Mouse (Mus musculus) MEL (cell line): ENCODE results near the gene Map3k20. TPM values are rescaled to one million over a fixed set of nuclear protein-coding genes. Genes with fewer than 3 reads are reported as not detected.

ENCODE experiments used
- DNase-seq: peaks from one replicate; pipeline ENCODE4 v3.0.0; 2011; ENCODE audit warnings: low read depth, low spot score
- H3K27ac ChIP-seq: 2 replicates; pipeline ENCODE4 v1.5.1; 2012; ENCODE audit warnings: low read depth, mild to moderate bottlenecking, control low read depth, low read length, moderate library complexity; ENCODE audit not compliant: control insufficient read depth
- H3K27me3 ChIP-seq, 2 experiments: fragments of 150-350 bp in 1 of 2; sonication (generic) in 1 of 2; 2 replicates each; pipeline ENCODE4 v1.6.1; 2012; ENCODE audit warnings: low read length in 2 of 2, mild to moderate bottlenecking in 2 of 2, improper control_type of control experiment in 1 of 2, moderate library complexity in 1 of 2; ENCODE audit not compliant: insufficient read depth in 2 of 2, control insufficient read depth in 1 of 2
- H3K36me3 ChIP-seq, 2 experiments: 2 replicates each; pipeline ENCODE4 v1.6.1; 2012 to 2014; ENCODE audit warnings: low read length in 2 of 2, improper control_type of control experiment in 1 of 2, inconsistent platforms in 1 of 2, mild to moderate bottlenecking in 1 of 2; ENCODE audit not compliant: insufficient read depth in 2 of 2, control insufficient read depth in 1 of 2
- H3K4me1 ChIP-seq, 2 experiments: fragments of 150-350 bp in 1 of 2; sonication (generic) in 1 of 2; 2 replicates each; pipeline ENCODE4 v1.6.1; 2012; ENCODE audit warnings: low read length in 2 of 2, improper control_type of control experiment in 1 of 2, mild to moderate bottlenecking in 1 of 2; ENCODE audit not compliant: insufficient read depth in 2 of 2, control insufficient read depth in 1 of 2
- H3K4me3 ChIP-seq, 2 experiments: fragments of 150-350 bp in 1 of 2; sonication (generic) in 1 of 2; 2 replicates each; pipeline ENCODE4 v1.5.1; 2012; ENCODE audit warnings: low read depth in 2 of 2, low read length in 2 of 2, mild to moderate bottlenecking in 2 of 2, moderate library complexity in 2 of 2, control low read depth in 1 of 2, improper control_type of control experiment in 1 of 2; ENCODE audit not compliant: control insufficient read depth in 1 of 2, insufficient read depth in 1 of 2
- H3K79me2 ChIP-seq: 2 replicates; pipeline ENCODE4 v1.6.1; 2012; ENCODE audit warnings: mild to moderate bottlenecking, low read length, moderate library complexity; ENCODE audit not compliant: control insufficient read depth, poor library complexity, insufficient read depth
- H3K9ac ChIP-seq: 2 replicates; pipeline ENCODE4 v1.6.1; 2012; ENCODE audit warnings: low read depth, mild to moderate bottlenecking, control low read depth, low read length, moderate library complexity; ENCODE audit not compliant: control insufficient read depth, poor library complexity, severe bottlenecking
- H3K9me3 ChIP-seq: fragments of 150-350 bp; sonication (generic); replicated peaks from 2 replicates; pipeline ENCODE4 v1.6.1; 2012; ENCODE audit warnings: mild to moderate bottlenecking, low read length, improper control_type of control experiment, moderate library complexity; ENCODE audit not compliant: insufficient read depth
- BHLHE40 ChIP-seq: IDR thresholded peaks from 2 replicates; pipeline ENCODE4 v1.6.1; 2012; ENCODE audit warnings: low read depth, mild to moderate bottlenecking, inconsistent platforms, low read length, improper control_type of control experiment, borderline replicate concordance
- CHD1 ChIP-seq: IDR thresholded peaks from 2 replicates; pipeline ENCODE4 v1.6.1; 2012; ENCODE audit warnings: low read depth, mild to moderate bottlenecking, inconsistent platforms, low read length, improper control_type of control experiment
- CHD2 ChIP-seq: IDR thresholded peaks from 2 replicates; pipeline ENCODE4 v1.6.1; 2011; ENCODE audit warnings: low read length, improper control_type of control experiment
- CTCF ChIP-seq, 3 experiments: IDR thresholded peaks in 2 of 3; conservative IDR thresholded peaks in 1 of 3; 2 replicates each; pipeline ENCODE4 v1.5.1; 2011 to 2012; ENCODE audit warnings: low read length in 3 of 3, low read depth in 2 of 3, mild to moderate bottlenecking in 2 of 3, improper control_type of control experiment in 1 of 3, inconsistent platforms in 1 of 3, mixed read lengths in 1 of 3, moderate library complexity in 1 of 3; ENCODE audit not compliant: control insufficient read depth in 1 of 3, insufficient read depth in 1 of 3, poor library complexity in 1 of 3, severe bottlenecking in 1 of 3
- E2F4 ChIP-seq: IDR thresholded peaks from 2 replicates; pipeline ENCODE4 v1.6.1; 2011; ENCODE audit warnings: low read depth, low read length, improper control_type of control experiment, borderline replicate concordance
- ETS1 ChIP-seq: IDR thresholded peaks from 2 replicates; pipeline ENCODE4 v1.6.1; 2012; ENCODE audit warnings: low read depth, mild to moderate bottlenecking, inconsistent platforms, low read length, improper control_type of control experiment, moderate library complexity
- HCFC1 ChIP-seq: IDR thresholded peaks from 2 replicates; pipeline ENCODE4 v1.6.1; 2012; ENCODE audit warnings: low read depth, mild to moderate bottlenecking, inconsistent platforms, low read length, improper control_type of control experiment, moderate library complexity
- JUND ChIP-seq: IDR thresholded peaks from 2 replicates; pipeline ENCODE4 v1.6.1; 2011; ENCODE audit warnings: low read depth, mild to moderate bottlenecking, improper control_type of control experiment, low read length
- KAT2A ChIP-seq: conservative IDR thresholded peaks from 2 replicates; pipeline ENCODE4 v1.6.1; 2012; ENCODE audit warnings: low read depth, low read length, improper control_type of control experiment, inconsistent platforms
- MAFK ChIP-seq: IDR thresholded peaks from 2 replicates; pipeline ENCODE4 v1.6.1; 2011; ENCODE audit warnings: low read depth, mild to moderate bottlenecking, low read length, improper control_type of control experiment, borderline replicate concordance
- MEF2A ChIP-seq: IDR thresholded peaks from 2 replicates; pipeline ENCODE4 v1.6.1; 2014; ENCODE audit warnings: low read depth, mild to moderate bottlenecking, inconsistent platforms, low read length, improper control_type of control experiment; ENCODE audit not compliant: poor library complexity, insufficient replicate concordance, severe bottlenecking; ENCODE audit errors: extremely low read depth
- MXI1 ChIP-seq: IDR thresholded peaks from 2 replicates; pipeline ENCODE4 v1.6.1; 2011; ENCODE audit warnings: mild to moderate bottlenecking, low read depth, low read length, improper control_type of control experiment
- MYB ChIP-seq: IDR thresholded peaks from 2 replicates; pipeline ENCODE4 v1.6.1; 2011; ENCODE audit warnings: mild to moderate bottlenecking, low read depth, low read length, improper control_type of control experiment
- NELFE ChIP-seq: IDR thresholded peaks from 2 replicates; pipeline ENCODE4 v1.6.1; 2011; ENCODE audit warnings: low read depth, low read length, improper control_type of control experiment
- NRF1 ChIP-seq: IDR thresholded peaks from 2 replicates; pipeline ENCODE4 v1.6.1; 2014; ENCODE audit warnings: low read depth, mild to moderate bottlenecking, inconsistent platforms, low read length, improper control_type of control experiment, moderate library complexity; ENCODE audit not compliant: poor library complexity, insufficient read depth, severe bottlenecking
- POLR2AphosphoS2 ChIP-seq: IDR thresholded peaks from 2 replicates; pipeline ENCODE4 v1.6.1; 2011; ENCODE audit warnings: low read length, improper control_type of control experiment
- POLR2AphosphoS5 ChIP-seq: IDR thresholded peaks from 2 replicates; pipeline ENCODE4 v1.6.1; 2012; ENCODE audit warnings: low read depth, borderline replicate concordance, mild to moderate bottlenecking, inconsistent platforms, low read length, moderate library complexity, mixed read lengths
- SIN3A ChIP-seq: IDR thresholded peaks from 2 replicates; pipeline ENCODE4 v1.6.1; 2012; ENCODE audit warnings: low read length, improper control_type of control experiment, inconsistent platforms
- SMC3 ChIP-seq: IDR thresholded peaks from 2 replicates; pipeline ENCODE4 v1.6.1; 2011; ENCODE audit warnings: low read depth, low read length, improper control_type of control experiment
- TBP ChIP-seq: IDR thresholded peaks from 2 replicates; pipeline ENCODE4 v1.8.0; 2011; ENCODE audit warnings: low read depth, low read length, improper control_type of control experiment
- TCF12 ChIP-seq: IDR thresholded peaks from 2 replicates; pipeline ENCODE4 v1.6.1; 2014; ENCODE audit warnings: low read depth, mild to moderate bottlenecking, inconsistent platforms, low read length, improper control_type of control experiment, moderate library complexity
- USF1 ChIP-seq: IDR thresholded peaks from 2 replicates; pipeline ENCODE4 v1.6.1; 2014; ENCODE audit warnings: low read depth, mild to moderate bottlenecking, inconsistent platforms, low read length, improper control_type of control experiment, moderate library complexity
- ZC3H11A ChIP-seq: IDR thresholded peaks from 2 replicates; pipeline ENCODE4 v1.6.1; 2012; ENCODE audit warnings: low read depth, mild to moderate bottlenecking, inconsistent platforms, low read length, improper control_type of control experiment
- ZKSCAN1 ChIP-seq: IDR thresholded peaks from 2 replicates; pipeline ENCODE4 v1.6.1; 2012; ENCODE audit warnings: low read depth, mild to moderate bottlenecking, inconsistent platforms, low read length, improper control_type of control experiment, moderate library complexity
- ZMIZ1 ChIP-seq: IDR thresholded peaks from 2 replicates; pipeline ENCODE4 v1.6.1; 2012; ENCODE audit warnings: low read depth, mild to moderate bottlenecking, inconsistent platforms, low read length, improper control_type of control experiment, moderate library complexity
- ZNF384 ChIP-seq: IDR thresholded peaks from 2 replicates; pipeline ENCODE4 v1.6.1; 2012; ENCODE audit warnings: low read depth, mild to moderate bottlenecking, inconsistent platforms, low read length, improper control_type of control experiment
- polyA plus RNA-seq, 2 experiments: library from polyadenylated mRNA; stranded (reverse) in 1 of 2; unstranded in 1 of 2; fragments of >175 nt in 1 of 2; fragments of >200 nt in 1 of 2; gene quantifications; 2 replicates each; pipeline versions ENCODE4 v1.2.1 to v1.2.4; 2012; ENCODE audit warnings: low replicate concordance in 2 of 2, low read depth in 1 of 2; ENCODE audit not compliant: insufficient read length in 2 of 2, insufficient read depth in 1 of 2, missing spikeins in 1 of 2
- total RNA-seq: library from RNA; depleted of rRNA; stranded (reverse); fragments of 300-350 nt; gene quantifications from 2 replicates; pipeline ENCODE4 v1.2.3, GENCODE M21; 2012

Gene Map3k20
- total and polyA plus RNA-seq, 3 experiments: 7.4 to 9.6 TPM; not detected in 1

- Histone ChIP-seq H3K4me1 (no peaks in the 10 kb centered on the region), H3K79me2 (no peaks in the 10 kb centered on the region), H3K36me3 (no peaks in the 10 kb centered on the region)
- TF ChIP-seq TCF12 (no peak), MXI1 (no peak), CHD1 (no peak), MYB (no peak), TBP (no peak), ZNF384 (no peak), ZC3H11A (no peak), E2F4 (no peak), KAT2A (no peak), BHLHE40 (no peak), MAFK (no peak)
- TF ChIP-seq, all 39 proteins: peak for 0
- no peak for DNase-seq
- no peaks in the 10 kb centered on the region for H3K9me3 ChIP-seq
- H3K27me3 ChIP-seq: no peaks in the 10 kb centered on the region
- H3K4me3 ChIP-seq: no peak overlapping the region
- no peak overlapping the region for H3K9ac ChIP-seq
- no peak overlapping the region for H3K27ac ChIP-seq
Observed at GRCm38 (mm10) chr2:72365930-72366329, 80.5 kb downstream of the Map3k20 start.

GRCm38 (mm10) chr2:72366503-72366902 is 81.1 kb downstream of the Map3k20 start:
- no peak for DNase-seq
- no peak for TF ChIP-seq USF1
- no peak for TF ChIP-seq ETS1
- TF ChIP-seq SMC3: no peak
- no peak for TF ChIP-seq POLR2AphosphoS5
- TF ChIP-seq CHD1: no peak
- TF ChIP-seq ZMIZ1: no peak
- TF ChIP-seq ZKSCAN1: no peak
- no peak for TF ChIP-seq TBP
- no peak for TF ChIP-seq TCF12
- no peak for TF ChIP-seq MEF2A
- no peak for TF ChIP-seq MXI1
- TF ChIP-seq POLR2AphosphoS2: no peak
- no peak for TF ChIP-seq HCFC1
- TF ChIP-seq SIN3A: no peak
- no peak for TF ChIP-seq NRF1
- no peak for TF ChIP-seq JUND
- no peak for TF ChIP-seq CHD2
- no peak for TF ChIP-seq MAFK
- no peak for TF ChIP-seq CTCF (IDR thresholded peaks at IDR 0.05 in 2 of 3, conservative IDR thresholded peaks at IDR 0.05 in 1 of 3; ENCODE audit: control insufficient read depth in 1 of 3, insufficient read depth in 1 of 3, low read depth in 2 of 3, low read length in 3 of 3, poor library complexity in 1 of 3, severe bottlenecking in 1 of 3)
- TF ChIP-seq NELFE: no peak
- no peak overlapping the region for H3K9ac ChIP-seq
- no peaks in the 10 kb centered on the region for H3K79me2 ChIP-seq
- no peak overlapping the region for H3K4me3 ChIP-seq
- no peaks in the 10 kb centered on the region for H3K4me1 ChIP-seq
- no peaks in the 10 kb centered on the region for H3K27me3 ChIP-seq
- H3K27ac ChIP-seq: no peak overlapping the region
- no peaks in the 10 kb centered on the region for H3K36me3 ChIP-seq
- H3K9me3 ChIP-seq: no peaks in the 10 kb centered on the region
